Mouse (Mus musculus): ENCODE data around the gene Tmem234. TPM values are rescaled to one million over a fixed set of nuclear protein-coding genes. Genes with fewer than 3 reads are reported as not detected.

Tmem234 gene
- total and polyA plus RNA-seq, 3 experiments, result 35.9 to 69.5 (median 41.7) TPM

DNA sequence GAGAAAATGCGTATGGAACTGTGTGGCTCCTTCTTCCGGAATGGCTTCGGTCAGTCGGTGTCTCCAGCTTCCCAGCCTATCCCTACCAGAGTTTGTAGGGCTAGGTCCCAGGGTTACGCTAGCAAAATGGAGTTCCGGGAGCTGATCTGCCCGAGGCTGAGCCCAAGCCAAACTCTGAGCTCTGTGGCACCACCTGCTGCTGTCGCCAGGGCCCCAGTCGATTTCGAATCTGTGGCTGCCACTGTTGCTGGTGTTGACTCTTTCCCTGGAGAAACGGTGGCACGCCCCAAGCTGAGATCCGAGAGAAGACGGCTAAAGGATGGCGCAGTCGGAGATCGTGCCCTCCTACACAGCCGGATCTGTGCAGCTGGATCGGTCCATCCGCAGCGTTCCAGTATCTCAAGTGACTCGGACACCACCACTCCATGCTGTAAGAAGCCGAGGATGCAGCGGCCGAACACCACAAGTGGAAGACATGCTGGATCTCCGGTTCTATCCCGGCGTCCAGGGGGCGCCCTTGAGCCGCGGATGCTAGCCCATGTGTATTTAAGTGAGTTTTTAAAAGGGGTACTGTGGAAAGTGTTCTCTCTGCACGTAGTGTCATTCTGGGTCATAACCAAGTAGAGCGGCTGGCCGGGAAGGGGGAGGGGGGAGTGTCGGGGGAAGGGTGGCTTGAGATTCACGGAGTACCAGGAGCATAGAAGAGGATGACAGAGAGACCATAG lies 15.4 kb upstream of the Tmem234 start:
- no peaks in the 10 kb centered on the region for H3K79me2 ChIP-seq (replicated peaks; ENCODE audit: control insufficient read depth, insufficient read depth, low read length)
- WGBS, result 3% methylated on average over 36 of the region's 36 CpGs
- 0 out of 2 replicates have a peak, but pooled peaks cover 2% of the 10 kb centered on the region for H3K4me1 ChIP-seq (ENCODE audit: control insufficient read depth, insufficient read depth, low read length)
- H3K27me3 ChIP-seq (ENCODE audit: control insufficient read depth, insufficient read depth, low read length), result no peaks in the 10 kb centered on the region
- intact Hi-C loops (cut with DNase I), result loop anchor here (2.0 kb wide), 1 partner anchor 24 kb away; no protein-coding TSS in a partner anchor
- TF ChIP-seq EP300 (IDR thresholded peaks at IDR 0.05; ENCODE audit: insufficient read depth, low read depth, low read length) (0 out of 2 replicates have a peak, but pooled peaks have one; percentile 26), CTCF (IDR thresholded peaks at IDR 0.05) (peak; percentile 80), POLR2A (IDR thresholded peaks at IDR 0.05; ENCODE audit: insufficient read depth, low read depth, low read length) (no peak)
- peak overlapping the region; percentile 58 for H3K27ac ChIP-seq
- peak; percentile 87 to 90 for DNase-seq
- H3K9ac ChIP-seq (ENCODE audit: low read depth, low read length), result peak overlapping the region; percentile 90
- no peaks in the 10 kb centered on the region for H3K36me3 ChIP-seq (ENCODE audit: control insufficient read depth, insufficient read depth, low read length)
- H3K4me3 ChIP-seq, result peak overlapping the region; percentile 64

DNA sequence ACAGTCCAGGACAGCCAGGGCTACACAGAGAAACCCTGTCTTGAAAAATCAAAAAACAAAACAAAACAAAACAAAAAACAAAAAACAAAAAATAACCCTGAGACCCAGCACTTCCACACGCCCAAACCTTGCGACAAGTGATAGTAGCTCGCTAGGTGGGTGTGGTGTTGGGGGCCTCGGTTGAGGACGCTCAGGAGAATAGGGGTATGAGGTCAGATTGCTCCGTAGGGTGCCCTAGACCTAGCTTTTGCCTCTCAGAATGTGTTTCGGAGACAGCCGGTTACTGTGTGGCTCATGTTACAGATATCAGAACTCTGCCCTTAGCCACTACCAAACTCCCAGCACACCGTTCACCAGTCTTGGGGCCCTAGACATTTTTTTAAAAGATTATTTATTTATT lies 14.7 kb upstream of the Tmem234 start:
- Histone ChIP-seq H3K4me3 (no peak overlapping the region), H3K9ac (ENCODE audit: low read depth, low read length) (no peak overlapping the region), H3K4me1 (ENCODE audit: control insufficient read depth, insufficient read depth, low read length) (no peaks in the 10 kb centered on the region), H3K27me3 (ENCODE audit: control insufficient read depth, insufficient read depth, low read length) (no peaks in the 10 kb centered on the region), H3K36me3 (ENCODE audit: control insufficient read depth, insufficient read depth, low read length) (no peaks in the 10 kb centered on the region), H3K79me2 (replicated peaks; ENCODE audit: control insufficient read depth, insufficient read depth, low read length) (no peaks in the 10 kb centered on the region), H3K27ac (no peak overlapping the region)
- 92% methylated on average over 9 of the region's 9 CpGs for WGBS
- intact Hi-C loops (cut with DNase I), result loop anchor here (2.0 kb wide), 1 partner anchor 23 kb away; no protein-coding TSS in a partner anchor
- DNase-seq, result no peak
- TF ChIP-seq EP300 (IDR thresholded peaks at IDR 0.05; ENCODE audit: insufficient read depth, low read depth, low read length), result no peak
- TF ChIP-seq CTCF (IDR thresholded peaks at IDR 0.05), result no peak
- no peak for TF ChIP-seq POLR2A (IDR thresholded peaks at IDR 0.05; ENCODE audit: insufficient read depth, low read depth, low read length)

DNA sequence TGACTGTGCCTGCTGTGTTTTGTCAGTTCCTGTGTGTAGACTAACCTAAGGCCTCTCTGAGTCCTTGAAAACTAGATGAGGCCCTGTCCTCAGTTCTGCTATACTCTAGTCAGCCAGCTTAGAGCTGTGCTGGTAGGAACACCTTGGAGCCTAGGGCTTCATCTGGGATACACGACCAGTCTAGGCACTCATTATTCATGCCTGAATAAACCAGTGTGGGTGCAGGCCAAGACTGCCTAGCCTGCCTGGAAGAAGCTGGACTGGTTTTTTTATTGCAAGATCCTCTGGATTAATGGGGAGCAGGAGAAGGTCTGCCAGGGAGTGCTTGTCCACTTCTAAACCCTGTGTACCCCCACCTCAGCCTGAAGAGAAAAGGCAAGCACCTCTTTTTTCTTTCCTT lies 13.5 kb upstream of the Tmem234 start:
- no peaks in the 10 kb centered on the region for H3K27me3 ChIP-seq (ENCODE audit: control insufficient read depth, insufficient read depth, low read length)
- DNase-seq, result no peak
- no peaks in the 10 kb centered on the region for H3K4me1 ChIP-seq (ENCODE audit: control insufficient read depth, insufficient read depth, low read length)
- intact Hi-C loops (cut with DNase I), result no loop called here
- H3K79me2 ChIP-seq (replicated peaks; ENCODE audit: control insufficient read depth, insufficient read depth, low read length), result no peaks in the 10 kb centered on the region
- 76% methylated on average over 1 of the region's 1 CpGs for WGBS
- no peak overlapping the region for H3K27ac ChIP-seq
- no peaks in the 10 kb centered on the region for H3K36me3 ChIP-seq (ENCODE audit: control insufficient read depth, insufficient read depth, low read length)
- H3K4me3 ChIP-seq, result no peak overlapping the region
- TF ChIP-seq CTCF (IDR thresholded peaks at IDR 0.05), result no peak
- TF ChIP-seq POLR2A (IDR thresholded peaks at IDR 0.05; ENCODE audit: insufficient read depth, low read depth, low read length), result no peak
- no peak for TF ChIP-seq EP300 (IDR thresholded peaks at IDR 0.05; ENCODE audit: insufficient read depth, low read depth, low read length)
- no peak overlapping the region for H3K9ac ChIP-seq (ENCODE audit: low read depth, low read length)

DNA sequence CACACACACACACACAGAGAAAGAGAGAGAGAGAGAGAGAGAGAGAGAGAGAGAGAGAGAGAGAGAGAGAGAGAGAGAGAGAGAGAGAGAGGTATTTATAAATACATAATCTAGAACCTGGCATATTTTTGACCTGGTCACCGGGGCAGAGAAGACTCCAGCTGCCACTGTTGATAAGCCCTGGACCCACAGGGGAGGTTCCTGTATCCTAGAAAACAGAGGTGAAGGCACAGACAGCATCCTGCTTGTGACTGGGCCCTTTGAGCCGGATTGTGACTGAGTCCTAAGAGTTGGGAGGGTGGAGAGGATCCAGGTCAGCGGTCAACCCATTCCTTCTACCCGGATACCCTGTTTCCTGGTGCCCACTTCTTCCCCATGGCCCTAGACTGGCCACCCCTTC lies 11.6 kb upstream of the Tmem234 start:
- TF ChIP-seq EP300 (IDR thresholded peaks at IDR 0.05; ENCODE audit: insufficient read depth, low read depth, low read length) (no peak), POLR2A (IDR thresholded peaks at IDR 0.05; ENCODE audit: insufficient read depth, low read depth, low read length) (no peak), CTCF (IDR thresholded peaks at IDR 0.05) (no peak)

DNA sequence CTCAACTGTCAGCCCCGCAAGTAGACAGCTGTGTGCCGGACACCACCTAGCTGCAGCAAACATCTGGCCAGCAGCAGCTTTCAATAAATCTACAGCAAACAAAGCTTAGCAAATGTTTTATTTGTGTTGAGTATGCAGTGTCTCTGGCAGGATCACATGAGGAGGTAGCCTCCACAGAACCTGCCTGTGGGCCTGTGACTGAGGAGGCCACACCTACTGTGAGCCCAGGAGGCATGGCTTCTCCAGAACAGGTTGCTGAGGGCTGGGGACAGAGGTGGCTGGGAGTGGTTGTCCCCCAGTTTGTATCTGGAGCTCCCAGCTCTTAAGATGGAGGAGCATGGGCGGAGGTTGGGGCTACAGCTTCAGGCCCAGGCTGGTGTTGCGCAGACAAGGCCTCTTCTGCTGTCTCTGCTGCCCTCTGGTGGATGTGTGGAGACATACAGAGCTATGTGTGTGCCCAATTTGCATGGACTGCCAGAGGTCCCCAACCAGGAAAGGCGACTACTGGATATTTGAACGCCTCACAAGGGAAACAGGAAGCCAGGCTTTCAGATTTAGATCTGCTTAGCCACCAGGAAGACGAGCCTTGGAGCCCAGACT lies 8.1 kb downstream of the Tmem234 start:
- Histone ChIP-seq H3K27ac (no peak overlapping the region), H3K36me3 (ENCODE audit: control insufficient read depth, insufficient read depth, low read length) (no peaks in the 10 kb centered on the region), H3K4me1 (ENCODE audit: control insufficient read depth, insufficient read depth, low read length) (no peaks in the 10 kb centered on the region; the same call in 1 of the 2 replicates), H3K9ac (ENCODE audit: low read depth, low read length) (no peak overlapping the region), H3K79me2 (replicated peaks; ENCODE audit: control insufficient read depth, insufficient read depth, low read length) (no peaks in the 10 kb centered on the region), H3K27me3 (ENCODE audit: control insufficient read depth, insufficient read depth, low read length) (no peaks in the 10 kb centered on the region), H3K4me3 (no peak overlapping the region)
- WGBS, result 33% methylated on average over 7 of the region's 7 CpGs
- intact Hi-C loops (cut with DNase I), result loop anchor here (2.0 kb wide), 2 partner anchors 24 to 60 kb away; no protein-coding TSS in a partner anchor
- peak; percentile 74 to 77 for DNase-seq
- TF ChIP-seq EP300 (IDR thresholded peaks at IDR 0.05; ENCODE audit: insufficient read depth, low read depth, low read length) (peak; percentile 91), POLR2A (IDR thresholded peaks at IDR 0.05; ENCODE audit: insufficient read depth, low read depth, low read length) (0 out of 2 replicates have a peak, but pooled peaks have one; percentile 33), CTCF (IDR thresholded peaks at IDR 0.05) (peak; percentile 87)

More for the DNA sequence above, 11.6 kb upstream of the Tmem234 start:
- Histone ChIP-seq H3K4me1 (ENCODE audit: control insufficient read depth, insufficient read depth, low read length) (no peaks in the 10 kb centered on the region), H3K36me3 (ENCODE audit: control insufficient read depth, insufficient read depth, low read length) (no peaks in the 10 kb centered on the region), H3K27ac (no peak overlapping the region), H3K79me2 (replicated peaks; ENCODE audit: control insufficient read depth, insufficient read depth, low read length) (no peaks in the 10 kb centered on the region), H3K4me3 (no peak overlapping the region), H3K9ac (ENCODE audit: low read depth, low read length) (no peak overlapping the region), H3K27me3 (ENCODE audit: control insufficient read depth, insufficient read depth, low read length) (no peaks in the 10 kb centered on the region)
- no peak for DNase-seq
- WGBS, result 52% methylated on average over 4 of the region's 4 CpGs
- intact Hi-C loops (cut with DNase I), result no loop called here

Measured in heart, adult 2 months (tissue).